Mouse (Mus musculus) myocyte (in vitro differentiated cells): ENCODE measurements at regions not wholly inside any gene's neighbourhood (a gene's known extent, or its start where the extent isn't known, plus 50 kb on each side); places are given as distances from the start of the nearest gene placed in this dataset.

Experiments used
- MAX ChIP-seq: IDR thresholded peaks from one replicate; pipeline ENCODE4 v1.6.1; 2011; ENCODE audit warnings: low read depth, mild to moderate bottlenecking, control low read depth
- MYOD1 ChIP-seq, 3 experiments: IDR thresholded peaks; one replicate each; pipeline ENCODE4 v1.6.1; 2011; ENCODE audit warnings: control low read depth in 2 of 3, low read depth in 2 of 3, mild to moderate bottlenecking in 2 of 3, moderate library complexity in 1 of 3; ENCODE audit not compliant: insufficient read length in 2 of 3, control insufficient read depth in 1 of 3
- POLR2A ChIP-seq: IDR thresholded peaks from one replicate; pipeline ENCODE4 v1.6.1; 2011; ENCODE audit warnings: low read depth, mild to moderate bottlenecking, control low read depth, moderate library complexity; ENCODE audit not compliant: insufficient read length
- TCF12 ChIP-seq: IDR thresholded peaks from one replicate; pipeline ENCODE4 v1.6.1; 2011; ENCODE audit warnings: mild to moderate bottlenecking, control low read depth; ENCODE audit not compliant: poor library complexity, insufficient read depth, severe bottlenecking

DNA sequence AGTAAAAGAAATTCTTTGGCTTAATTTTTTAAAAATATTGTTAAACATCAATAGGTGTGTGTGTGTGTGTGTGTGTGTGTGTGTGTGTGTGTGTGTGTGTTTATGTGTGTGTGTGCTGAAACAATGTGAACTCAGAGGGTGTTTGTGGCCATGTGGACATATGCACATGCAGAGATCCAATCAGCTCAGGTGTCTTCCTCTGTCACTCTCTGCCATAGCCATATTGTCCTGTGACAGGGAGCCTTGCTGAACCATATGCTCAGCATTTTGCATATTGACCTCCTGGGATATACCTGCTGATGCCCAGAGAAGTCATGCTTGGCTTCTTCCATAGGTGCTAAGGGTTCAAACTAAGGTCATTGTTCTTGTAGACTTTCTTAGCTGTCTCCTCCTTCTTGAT lies 489.0 kb downstream of the Otol1 start:
- TF ChIP-seq MYOD1 (IDR thresholded peaks at IDR 0.05; ENCODE audit: control insufficient read depth in 1 of 3, insufficient read length in 2 of 3, low read depth in 2 of 3) (no peak), MAX (no peak), TCF12 (no peak), POLR2A (no peak)
